Mouse (Mus musculus) cerebellum, adult 2 months (tissue): ENCODE data around the gene Thra. TPM values are rescaled to one million over a fixed set of nuclear protein-coding genes. Genes with fewer than 3 reads are reported as not detected.
A peak's percentile ranks its signal among the peaks of the same experiment; 100 is the strongest.

ENCODE experiments used
- DNase-seq, 2 experiments: peaks; one replicate each; pipeline ENCODE4 v3.0.0; 2021
- H3K27ac ChIP-seq: fragments of 200-500 bp; 2 replicates; pipeline ENCODE4 v1.5.1; 2012; ENCODE audit warnings: low read length, control low read depth, inconsistent platforms; ENCODE audit not compliant: insufficient read depth
- H3K27me3 ChIP-seq: fragments of 200-500 bp; 2 replicates; pipeline ENCODE4 v1.6.1; 2012; ENCODE audit warnings: inconsistent platforms, mild to moderate bottlenecking, low read length, moderate library complexity; ENCODE audit not compliant: control insufficient read depth, insufficient read depth
- H3K4me1 ChIP-seq: fragments of 200-500 bp; 2 replicates; pipeline ENCODE4 v1.6.1; 2011; ENCODE audit warnings: low read length; ENCODE audit not compliant: control insufficient read depth, insufficient read depth
- H3K4me3 ChIP-seq: fragments of 200-500 bp; replicated peaks from 2 replicates; pipeline ENCODE3; 2011; ENCODE audit warnings: mild to moderate bottlenecking, low read depth, low read length, control low read depth; ENCODE audit not compliant: insufficient read depth
- CTCF ChIP-seq: fragments of 200-500 bp; IDR thresholded peaks from 2 replicates; pipeline ENCODE4 v1.5.1; 2011; ENCODE audit warnings: low read depth, mild to moderate bottlenecking, control low read depth, low read length, moderate library complexity, borderline replicate concordance; ENCODE audit not compliant: insufficient read depth
- POLR2A ChIP-seq: fragments of 200-500 bp; IDR thresholded peaks from 2 replicates; pipeline ENCODE4 v1.6.1; 2011; ENCODE audit warnings: low read length, control low read depth, borderline replicate concordance; ENCODE audit not compliant: insufficient read depth
- WGBS: fragments of 180-500 bp; shearing (Covaris S2); methylation state at CpG from one replicate; pipeline ENCODE4 v1.1.7; 2018; 5-methylcytosine and 5-hydroxymethylcytosine counted together
- polyA plus RNA-seq: library from polyadenylated mRNA; depleted of rRNA; stranded (reverse); fragments of >200 nt; gene quantifications from 2 replicates; pipeline ENCODE4 v1.2.3, GENCODE M21; 2012

The Thra gene
- polyA plus RNA-seq, 1 experiment: 447 TPM

DNA sequence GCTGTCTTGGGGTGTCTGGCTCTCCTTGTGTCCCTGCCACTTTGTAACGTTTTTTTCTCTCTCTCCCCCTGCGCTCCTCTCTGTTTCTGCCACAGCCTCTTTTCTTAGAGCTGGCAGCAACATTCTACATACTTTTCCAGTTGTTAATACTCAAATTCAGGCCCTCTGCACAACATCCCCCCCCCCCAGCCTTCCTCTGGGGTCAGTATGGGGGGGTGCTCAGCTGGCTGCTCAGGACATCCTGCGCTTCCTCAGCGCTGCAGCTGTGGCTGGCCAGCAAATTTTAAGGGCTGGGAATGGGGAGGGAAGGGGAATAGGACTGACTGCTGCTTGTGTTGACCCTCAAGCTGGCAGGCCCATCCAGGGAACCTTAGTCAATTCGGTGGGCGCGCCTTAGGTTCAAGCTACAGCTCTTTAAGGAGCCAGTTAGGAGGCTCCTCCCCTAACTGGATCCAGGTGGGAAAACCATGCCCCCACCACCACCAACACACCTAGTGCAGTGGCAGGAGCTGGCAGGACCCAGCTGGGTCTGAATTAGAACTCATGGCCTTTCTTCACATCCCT, 4.1 kb downstream of the Thra start:
- Histone ChIP-seq H3K4me1 (peaks cover 55% of the 10 kb centered on the region), H3K27me3 (no peaks in the 10 kb centered on the region), H3K27ac (peak overlapping the region; percentile 4; the same call in 1 of the 2 replicates), H3K4me3 (no peak overlapping the region)
- TF ChIP-seq CTCF (no peak), POLR2A (no peak)
- WGBS: 53% methylated on average over 7 of the region's 7 CpGs
- peak in 1 of 2 experiments; percentile 29 for DNase-seq

DNA sequence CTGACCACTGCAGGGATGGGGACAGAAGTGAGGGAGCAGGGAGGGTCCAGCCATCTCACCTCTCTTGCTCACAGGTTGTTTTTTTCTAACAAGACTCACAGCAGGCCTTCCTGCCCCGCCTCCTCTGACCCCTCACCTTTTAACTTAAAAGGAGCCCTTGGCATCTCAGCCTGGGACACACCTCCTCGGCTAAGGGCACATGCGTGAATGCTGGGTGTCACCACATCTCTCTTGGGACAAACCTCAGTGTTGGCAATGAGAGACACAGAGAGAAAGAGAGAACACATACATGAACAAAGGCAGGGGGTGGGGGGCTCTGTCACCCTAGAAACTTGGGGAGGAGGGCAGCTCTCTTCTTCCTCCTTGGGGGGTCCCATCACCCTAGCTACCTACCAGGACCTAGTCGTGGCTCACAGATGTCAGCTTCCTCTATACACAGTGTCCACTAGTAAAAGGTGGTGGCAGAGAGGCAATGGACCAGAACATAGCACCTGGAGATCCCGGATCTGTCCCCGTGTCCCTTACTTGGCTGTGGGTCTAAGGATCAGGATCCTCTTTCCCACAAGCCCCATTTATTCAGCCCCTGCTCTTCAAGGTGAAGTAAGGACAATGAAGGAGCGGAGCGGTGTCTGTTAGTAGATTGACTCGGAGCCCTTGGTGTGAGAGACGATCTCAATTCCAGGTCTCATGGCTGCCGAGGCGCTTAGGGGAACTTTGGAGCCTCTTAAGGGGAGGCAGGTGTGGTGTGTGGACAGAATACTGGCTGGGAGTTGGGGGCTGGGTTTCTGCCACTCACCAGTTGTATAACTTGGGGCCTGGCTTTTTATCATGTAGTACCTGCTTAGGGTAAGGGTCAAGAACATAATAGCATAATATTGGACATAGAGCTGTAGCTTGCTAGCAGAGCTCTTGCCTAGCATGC, 5.8 kb downstream of the Thra start:
- peak overlapping the region; percentile 3 for H3K4me3 ChIP-seq
- peak in 1 of 2 experiments; percentile 41 for DNase-seq
- TF ChIP-seq CTCF (no peak), POLR2A (no peak)
- H3K27me3 ChIP-seq: no peaks in the 10 kb centered on the region
- peaks cover 64% of the 10 kb centered on the region for H3K4me1 ChIP-seq
- 23% methylated on average over 12 of the region's 12 CpGs for WGBS
- peak overlapping the region; percentile 89 for H3K27ac ChIP-seq

GRCm38 (mm10) chr11:98746855-98747693, 6.6 kb downstream of the Thra start:
- DNase-seq: peak; percentile 90 to 94
- H3K27ac ChIP-seq: peak overlapping the region; percentile 89
- TF ChIP-seq POLR2A (peak; percentile 45; the same call in 1 of the 2 replicates), CTCF (no peak)
- peaks cover 70% of the 10 kb centered on the region for H3K4me1 ChIP-seq
- H3K27me3 ChIP-seq: no peaks in the 10 kb centered on the region
- WGBS: 1% methylated on average over 19 of the region's 19 CpGs
- peak overlapping the region; percentile 43 for H3K4me3 ChIP-seq

DNA sequence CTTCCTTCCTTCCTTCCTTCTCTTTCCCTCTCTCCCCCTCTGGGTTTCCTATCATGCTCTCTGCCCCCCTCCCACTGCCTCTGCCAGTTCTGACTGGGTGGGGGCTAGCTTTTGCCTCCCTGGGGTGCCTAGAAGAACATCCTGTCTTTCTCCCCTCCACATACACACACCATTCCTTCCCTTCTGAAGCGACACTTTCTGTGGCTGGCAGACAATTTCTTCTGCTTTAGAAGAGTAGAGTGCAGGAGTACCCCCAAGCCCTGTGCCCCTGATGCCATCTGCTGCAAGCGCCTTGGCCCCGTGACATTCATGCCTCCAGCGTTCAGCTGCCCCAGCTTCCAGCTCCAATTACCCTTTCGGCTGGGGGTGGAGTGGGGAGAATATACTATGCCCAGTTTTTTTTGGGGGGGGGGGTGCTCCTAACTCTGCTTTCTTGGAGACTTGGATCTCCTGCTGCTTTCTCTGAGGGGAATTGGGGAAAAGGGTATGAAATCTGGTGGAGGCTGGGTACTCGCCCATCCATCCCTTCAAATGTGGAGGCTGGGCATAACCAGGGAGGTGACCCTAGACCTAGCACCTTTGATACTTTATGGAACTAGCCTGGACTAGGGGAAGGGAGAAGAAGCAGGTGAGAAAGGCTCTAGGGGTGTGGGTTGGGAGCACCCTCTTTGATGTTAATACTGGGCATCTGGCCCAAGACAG, 7.5 kb downstream of the Thra start:
- Histone ChIP-seq H3K4me3 (peak overlapping the region; percentile 55), H3K27ac (peak overlapping the region; percentile 100), H3K27me3 (no peaks in the 10 kb centered on the region), H3K4me1 (peaks cover 75% of the 10 kb centered on the region)
- WGBS: 8% methylated on average over 6 of the region's 6 CpGs
- no peak for TF ChIP-seq POLR2A
- TF ChIP-seq CTCF: no peak
- peak; percentile 63 to 66 for DNase-seq

- WGBS: 3% methylated on average over 15 of the region's 15 CpGs
- DNase-seq: peak in 1 of 2 experiments; percentile 60
- no peaks in the 10 kb centered on the region for H3K27me3 ChIP-seq
- peak overlapping the region; percentile 55 for H3K4me3 ChIP-seq
- peak overlapping the region; percentile 100 for H3K27ac ChIP-seq
- peaks cover 78% of the 10 kb centered on the region for H3K4me1 ChIP-seq
- TF ChIP-seq CTCF (no peak), POLR2A (no peak)
These were observed 8.3 kb downstream of the Thra start for GRCm38 (mm10) chr11:98748506-98749416.

DNA sequence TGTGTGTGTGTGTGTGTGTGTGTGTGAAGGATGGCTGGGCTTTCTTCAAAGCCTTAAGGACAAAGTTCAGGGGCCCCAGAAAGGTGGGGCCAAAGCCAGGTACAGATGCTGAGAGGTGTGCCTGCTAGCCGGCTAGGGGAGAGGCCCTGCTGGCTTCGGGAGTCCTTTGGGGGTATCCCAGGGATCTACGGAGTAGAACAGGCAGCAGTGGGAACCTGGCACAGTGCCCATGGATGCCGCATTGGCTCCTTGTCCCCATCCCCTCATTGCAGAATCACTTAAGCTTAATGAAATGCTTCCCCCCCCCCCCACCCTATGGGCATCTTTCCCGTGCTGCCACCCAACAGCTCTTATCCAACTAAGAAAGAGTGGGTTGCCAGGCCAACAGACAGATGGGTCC, 9.3 kb downstream of the Thra start:
- peak; percentile 50 to 62 for DNase-seq
- TF ChIP-seq POLR2A: no peak
- TF ChIP-seq CTCF: no peak
- no peaks in the 10 kb centered on the region for H3K27me3 ChIP-seq
- peak overlapping the region; percentile 100 for H3K27ac ChIP-seq
- 2% methylated on average over 5 of the region's 5 CpGs for WGBS
- H3K4me1 ChIP-seq: peaks cover 83% of the 10 kb centered on the region
- peak overlapping the region; percentile 35 for H3K4me3 ChIP-seq
